Mouse (Mus musculus) lung, postnatal 25 days (tissue): ENCODE measurements around the gene Lcn6.
"Not testable (repeated sequence)": the region's sequence is repeated elsewhere in the genome, so short reads cannot be mapped to it uniquely, and the experiment has no call there.

ENCODE experiments used
- DNase-seq: peaks from one replicate; pipeline ENCODE4 v3.0.0; 2022; ENCODE audit warnings: low spot score

Lcn6 gene

GRCm38 (mm10) chr2:25676486-25676885 lies at the start of gene Lcn6:
TSS of gene Lcn6 (plus strand) at chr2:25676786.
- no peak for DNase-seq

- DNase-seq: no peak
Measured at GRCm38 (mm10) chr2:25627811-25628210, 48.8 kb upstream of the Lcn6 start, which contains the start of gene Fcna. TSS of gene Fcna (minus strand) at chr2:25628030.

DNA sequence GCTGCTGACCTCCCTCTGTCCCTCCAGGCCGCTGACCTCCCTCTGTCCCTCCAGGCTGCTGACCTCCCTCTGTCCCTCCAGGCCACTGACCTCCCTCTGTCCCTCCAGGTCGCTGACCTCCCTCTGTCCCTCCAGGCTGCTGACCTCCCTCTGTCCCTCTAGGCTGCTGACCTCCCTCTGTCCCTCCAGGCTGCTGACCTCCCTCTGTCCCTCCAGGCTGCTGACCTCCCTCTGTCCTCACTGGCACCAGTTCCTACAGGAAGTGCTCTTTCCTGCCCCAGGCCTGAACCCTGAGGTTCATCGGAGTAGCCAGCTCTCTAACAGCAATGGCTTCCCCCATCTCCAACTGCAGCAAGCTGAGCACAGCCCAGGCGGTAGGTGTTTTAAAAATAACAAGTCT lies 47.8 kb upstream of the Lcn6 start:
- no peak for DNase-seq

DNA sequence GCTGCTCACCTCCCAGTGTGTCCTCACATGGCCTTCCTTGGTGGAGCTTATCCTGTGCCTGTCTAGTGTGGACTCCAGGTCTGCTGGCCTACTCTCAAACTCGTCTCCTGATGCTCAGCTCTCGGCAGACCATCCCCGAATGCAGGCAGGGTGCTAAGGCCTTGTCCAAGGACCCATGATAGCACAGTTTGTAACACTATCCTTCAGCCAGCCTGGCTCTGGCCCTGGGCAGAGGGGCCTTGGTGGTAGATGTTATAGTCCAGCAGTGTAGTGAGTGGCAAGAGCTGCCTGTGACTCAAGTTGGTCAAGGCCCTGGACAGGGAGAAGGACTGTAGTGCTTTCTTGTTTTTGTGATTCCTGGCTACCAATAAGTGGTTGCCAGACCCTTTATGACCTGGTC lies 43.0 kb upstream of the Lcn6 start:
- DNase-seq: no peak

GRCm38 (mm10) chr2:25634046-25634445 lies 42.5 kb upstream of the Lcn6 start:
- no peak for DNase-seq

DNA sequence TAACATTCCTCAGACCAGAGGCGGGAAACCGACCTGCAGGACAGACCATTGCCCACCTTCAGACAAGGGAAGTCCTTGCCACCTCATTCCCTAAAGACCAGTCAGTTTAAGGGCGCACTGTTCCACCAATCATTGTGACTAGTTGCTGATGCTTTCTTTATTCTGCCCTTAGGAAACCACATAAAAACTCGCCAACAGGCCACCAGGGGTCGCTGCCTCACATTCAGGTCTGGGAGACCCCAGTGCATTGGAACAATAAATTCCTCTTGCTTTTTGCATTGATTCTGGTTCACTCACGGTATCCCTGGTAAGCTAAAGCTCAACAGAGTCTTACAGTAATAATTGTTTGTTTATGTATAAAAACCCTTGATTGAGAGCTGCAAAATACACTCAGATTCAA lies 36.7 kb upstream of the Lcn6 start:
- DNase-seq: no peak

- no peak for DNase-seq
Measured at GRCm38 (mm10) chr2:25652902-25653301, 23.7 kb upstream of the Lcn6 start, which contains the start of gene Lcn8. TSS of gene Lcn8 (plus strand) at chr2:25653120.

GRCm38 (mm10) chr2:25654502-25654901 lies 22.1 kb upstream of the Lcn6 start:
- DNase-seq: peak; percentile 11

- DNase-seq: peak; percentile 30
Measured at GRCm38 (mm10) chr2:25656691-25657090, 19.9 kb upstream of the Lcn6 start.

DNA sequence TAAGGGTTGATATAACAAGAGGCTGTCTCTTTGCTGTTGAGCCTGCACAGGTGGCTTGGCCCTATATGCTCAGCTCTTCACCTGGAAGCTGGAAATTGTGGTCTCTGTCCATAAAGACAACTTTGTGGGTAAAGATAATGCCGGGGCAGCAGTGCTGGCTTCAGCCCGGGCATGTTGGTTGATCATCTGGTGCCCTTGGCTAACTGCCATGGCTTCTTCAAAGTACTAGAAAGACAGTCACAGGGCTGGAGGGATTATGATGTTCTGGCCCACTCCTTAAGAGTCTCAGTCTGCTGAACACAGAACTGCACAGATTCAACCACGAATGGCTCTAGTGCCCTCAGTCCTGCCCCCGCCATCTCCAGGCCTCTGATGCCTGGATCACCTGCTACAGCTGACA lies 19.3 kb upstream of the Lcn6 start:
- no peak for DNase-seq

- DNase-seq: no peak
Measured at GRCm38 (mm10) chr2:25657652-25658051, 18.9 kb upstream of the Lcn6 start, which contains the start of gene Lcn5. TSS of gene Lcn5 (plus strand) at chr2:25657952.

DNA sequence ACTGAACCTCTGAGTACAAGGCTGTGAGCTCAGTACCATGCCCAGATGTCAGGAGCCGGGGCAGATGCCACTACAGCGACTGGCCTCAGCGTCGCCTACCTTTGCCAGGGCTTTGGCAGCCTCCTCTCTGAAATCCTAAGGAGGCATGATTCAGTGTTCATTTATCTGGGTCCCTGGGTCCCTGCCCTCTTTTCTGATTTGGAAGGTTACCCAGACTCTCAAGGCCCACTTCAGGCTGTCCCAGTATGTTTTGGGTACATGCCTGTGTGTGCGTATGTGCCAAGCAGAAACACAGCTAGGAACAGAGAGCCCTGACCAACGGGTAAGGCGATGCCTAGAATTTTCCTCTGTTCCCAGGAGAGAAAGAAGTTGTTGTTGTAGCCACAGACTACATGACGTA lies 16.3 kb upstream of the Lcn6 start:
- DNase-seq: no peak

DNA sequence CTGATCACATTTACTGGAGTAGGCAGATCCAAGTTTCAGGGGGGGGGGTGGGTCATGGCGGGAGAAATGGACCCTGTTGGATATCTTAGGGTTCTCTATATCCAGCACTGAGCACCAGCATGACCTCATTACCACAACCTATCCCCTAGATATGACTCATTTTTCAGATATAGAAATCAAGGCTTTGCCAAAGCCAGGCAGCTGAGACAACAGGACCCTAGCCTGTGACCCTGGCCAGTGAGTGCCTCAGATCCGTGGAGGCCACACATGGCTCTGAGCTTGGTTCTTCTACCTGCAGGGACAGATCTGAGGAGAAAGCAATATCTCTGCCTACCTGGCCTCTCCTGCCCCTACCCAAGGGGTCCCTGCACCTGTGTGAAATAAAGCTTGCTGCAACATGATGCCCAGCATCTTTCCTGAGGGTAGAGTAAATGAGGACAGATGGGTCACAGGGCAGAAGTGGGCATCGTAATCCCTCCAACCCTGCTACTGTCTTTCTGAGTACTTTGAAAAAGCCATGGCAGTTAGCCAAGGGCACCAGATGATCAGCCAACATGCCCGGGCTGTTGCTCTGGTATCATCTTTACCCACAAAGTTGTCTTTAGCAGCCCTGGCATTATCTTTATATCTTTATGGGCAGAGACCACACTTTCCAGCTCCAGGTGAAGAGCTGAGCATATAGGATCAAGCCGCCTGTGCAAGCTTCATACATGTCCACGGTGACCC lies 15.2 kb upstream of the Lcn6 start:
- no peak for DNase-seq

- DNase-seq: peak; percentile 17
Measured at GRCm38 (mm10) chr2:25663511-25663910, 13.1 kb upstream of the Lcn6 start.

DNA sequence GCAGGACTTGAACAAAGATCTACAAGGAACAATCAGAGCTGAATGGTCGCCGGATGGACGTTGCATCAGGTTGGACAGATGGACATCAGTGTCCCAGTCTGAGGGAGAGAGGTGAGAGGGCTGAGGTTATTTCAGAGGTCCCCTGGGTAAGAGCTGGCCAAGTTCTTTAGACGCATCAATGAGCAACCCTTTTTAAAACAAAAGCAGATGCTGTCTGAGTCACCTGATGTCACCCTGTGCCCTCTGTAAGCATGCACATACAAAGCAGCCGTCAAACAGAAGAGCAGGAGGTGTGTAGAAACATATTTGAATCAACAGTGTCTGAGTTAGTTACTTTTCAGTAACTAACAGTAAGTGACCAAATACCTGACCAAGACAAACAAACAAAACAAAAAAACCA lies 12.5 kb upstream of the Lcn6 start:
- DNase-seq: no peak

DNA sequence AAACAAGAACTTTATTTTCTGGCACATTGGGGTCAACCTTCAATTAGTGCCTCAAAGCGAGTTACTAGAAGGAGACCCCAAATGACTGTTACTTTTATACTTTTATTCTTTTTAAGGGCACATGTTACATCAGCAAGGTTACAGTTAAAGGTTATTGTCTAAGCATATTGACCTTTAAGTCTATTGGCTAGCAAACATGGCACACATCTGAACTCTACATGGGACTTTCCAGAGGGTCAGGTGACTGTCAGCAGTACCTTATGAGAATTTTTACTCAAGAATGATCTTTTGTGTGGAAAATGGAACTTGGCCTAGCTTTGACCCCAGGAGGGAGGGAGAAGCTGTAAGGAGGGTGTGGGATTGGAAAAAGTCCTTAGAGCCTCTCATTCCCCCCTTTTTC lies 10.1 kb upstream of the Lcn6 start:
- DNase-seq: no peak

DNA sequence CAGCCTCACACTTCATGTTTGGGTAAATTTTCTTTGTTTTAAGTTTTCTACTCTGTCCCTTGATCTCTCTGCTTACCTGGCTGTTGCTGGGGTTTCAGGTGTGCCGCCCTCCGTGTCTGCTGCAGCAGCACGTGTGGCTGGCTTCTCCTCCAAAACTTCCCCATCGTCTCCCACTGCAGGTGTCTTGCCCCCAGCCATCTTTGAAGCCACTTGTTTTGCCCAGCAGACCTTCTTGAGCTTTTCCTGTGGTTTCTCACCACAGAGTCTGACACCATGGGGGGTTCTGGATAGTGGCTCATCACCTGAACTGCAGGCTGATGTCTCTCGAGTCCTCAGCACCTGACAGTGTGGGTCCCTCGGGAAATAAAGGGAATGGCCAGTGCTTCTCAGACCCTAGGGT lies 3.0 kb downstream of the Lcn6 start:
- no peak for DNase-seq

DNA sequence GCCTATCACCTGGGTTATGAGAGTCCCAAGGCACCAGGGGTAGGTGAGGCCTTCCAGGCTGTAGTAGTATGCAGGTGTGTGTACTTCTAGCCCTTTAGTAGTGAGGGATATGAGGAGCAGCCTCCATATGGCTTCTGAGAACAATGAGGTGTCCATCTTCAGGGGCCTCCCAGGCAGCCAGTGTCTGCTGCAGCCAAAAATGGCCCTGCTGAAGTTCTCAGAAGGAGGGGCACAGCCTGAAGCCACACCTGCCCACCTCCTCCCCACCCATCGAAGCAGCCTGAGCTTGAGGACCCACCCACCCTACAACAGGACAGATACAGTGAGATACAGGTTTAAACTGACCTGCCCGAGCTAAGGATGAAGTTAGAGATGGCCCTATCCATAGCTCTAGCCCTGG lies 5.8 kb downstream of the Lcn6 start, which contains the start of gene Lcn10:
Gene Lcn10 (plus strand): TSS at position 301 of the 400 bp plus-strand sequence.
- no peak for DNase-seq

DNA sequence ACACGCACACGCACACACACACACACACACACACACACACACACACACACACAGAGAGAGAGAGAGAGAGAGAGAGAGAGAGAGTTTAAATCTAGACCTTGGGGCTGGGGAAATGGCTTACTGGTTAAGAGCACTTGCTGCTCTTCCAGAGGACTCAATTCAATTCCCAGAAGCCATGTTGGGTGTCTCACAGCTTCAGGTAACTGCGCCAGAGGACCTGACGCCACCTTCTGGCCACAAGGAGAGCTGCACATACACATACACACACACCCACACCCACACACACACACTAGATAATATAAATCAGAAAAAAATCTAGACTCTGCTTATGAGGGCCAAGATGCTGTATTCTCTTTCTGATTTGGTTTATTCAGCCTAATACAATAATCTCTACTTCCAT lies 10.4 kb downstream of the Lcn6 start:
- DNase-seq: no peak

- peak; percentile 52 for DNase-seq
Measured at GRCm38 (mm10) chr2:25694605-25695004, 18.0 kb downstream of the Lcn6 start.

- DNase-seq: no peak
Measured at GRCm38 (mm10) chr2:25696951-25697350, 20.4 kb downstream of the Lcn6 start.

DNA sequence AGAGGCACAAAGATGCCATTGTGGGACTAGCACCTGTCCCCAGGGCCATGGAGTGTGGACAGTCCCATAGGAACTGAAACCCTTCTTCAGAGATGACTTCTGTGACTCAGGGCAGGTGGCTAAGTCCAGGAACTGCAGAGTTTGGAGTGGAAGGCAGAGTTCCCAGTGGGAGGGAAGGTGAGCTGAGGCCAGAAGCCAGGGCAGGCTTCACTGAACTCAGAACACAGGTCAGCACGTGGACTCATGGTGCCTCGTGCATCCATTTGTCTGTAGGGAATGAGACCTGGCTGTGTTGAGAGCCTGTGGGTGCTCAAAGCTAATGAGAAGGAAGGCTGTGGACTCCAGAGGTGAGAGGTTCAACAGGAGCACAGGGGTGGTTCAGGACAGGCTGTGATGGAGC lies 22.1 kb downstream of the Lcn6 start:
- DNase-seq: no peak

DNA sequence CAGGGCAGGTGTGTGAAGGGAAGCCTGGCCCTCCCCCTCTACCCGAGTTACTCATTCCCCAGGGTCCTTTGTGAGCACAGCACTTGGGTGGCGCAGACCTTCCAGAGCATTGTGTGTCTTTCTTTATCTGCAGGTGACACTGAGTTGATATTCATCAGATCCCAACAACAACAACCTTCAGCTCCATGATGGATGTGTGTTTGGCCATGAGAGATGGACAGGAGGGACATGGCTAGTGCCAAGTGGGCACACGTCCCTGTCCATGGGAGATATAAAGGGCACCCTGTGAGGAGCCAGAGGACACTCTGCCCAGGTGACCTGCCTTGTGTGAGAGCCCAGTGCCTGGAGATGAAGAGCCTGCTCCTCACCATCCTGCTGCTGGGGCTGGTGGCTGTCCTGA lies 23.2 kb downstream of the Lcn6 start, which contains the start of gene Obp2a:
Gene Obp2a (plus strand): TSS at position 301 of the 400 bp plus-strand sequence.
- not testable (repeated sequence) for DNase-seq

DNA sequence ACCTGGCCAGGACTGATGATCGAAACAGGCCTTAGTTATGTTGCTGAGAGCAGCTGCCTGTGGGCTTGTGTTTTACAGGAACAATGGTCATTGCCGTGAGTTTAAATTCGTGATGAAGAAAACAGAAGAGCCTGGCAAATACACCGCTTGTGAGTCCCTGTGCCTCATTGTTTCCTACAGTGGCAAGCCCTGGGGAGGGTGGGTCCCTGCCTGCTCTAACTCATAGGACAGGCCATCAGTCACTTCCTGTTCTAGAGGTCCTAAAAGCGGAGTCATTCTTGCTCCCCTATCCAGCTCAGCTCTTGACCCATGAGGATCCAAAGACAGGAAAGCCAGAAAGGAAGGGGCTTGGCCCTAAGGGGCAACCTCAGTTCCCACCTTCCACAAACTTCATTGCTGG lies 24.4 kb downstream of the Lcn6 start:
- DNase-seq: no peak
